Mouse (Mus musculus) adrenal gland, postnatal 14 days (tissue): ENCODE measurements at regions not wholly inside any gene's neighbourhood (a gene's known extent, or its start where the extent isn't known, plus 50 kb on each side); places are given as distances from the start of the nearest gene placed in this dataset.

Experiments
- DNase-seq: peaks from one replicate; pipeline ENCODE4 v3.0.0; 2021; ENCODE audit warnings: mixed read lengths

DNA sequence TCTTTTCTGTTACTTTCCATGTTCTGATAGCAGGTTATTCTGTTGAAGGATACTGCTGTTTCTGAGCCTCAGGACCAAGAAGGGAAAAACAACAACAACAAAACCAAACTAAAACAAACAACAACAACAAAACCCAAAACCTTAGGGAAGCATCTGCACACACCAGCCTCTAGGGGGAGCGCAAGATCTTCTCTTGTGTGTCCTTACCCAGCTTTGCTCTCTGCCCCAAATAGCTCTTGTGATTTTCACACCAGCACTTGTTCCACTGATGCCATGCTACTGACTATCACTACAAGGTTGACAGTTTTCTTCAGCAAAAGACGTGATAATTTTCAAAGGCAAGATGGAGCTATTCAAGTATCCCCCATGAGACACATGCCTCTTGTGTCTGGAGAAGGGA is 59.8 kb upstream of the Nrg3 start:
- peak; percentile 64 for DNase-seq
